ENCODE assay signal across 8 mouse cellular contexts in genomic region chr10:43667732-43668247, GRCm38 (mm10).
A peak's percentile ranks its signal among the peaks of the same experiment; 100 is the strongest.
DNase-seq lines count a peak whose midpoint lies in the region; ATAC-seq and TF ChIP-seq lines count a peak whose summit lies in the region.

No protein-coding gene starts in this region.

- WGBS in hindbrain, embryonic 15.5 days, result 84% methylated on average over 11 of the region's 11 CpGs
- 83% methylated on average over 11 of the region's 11 CpGs for WGBS in hindbrain, embryonic 11.5 days
- 58% methylated on average over 11 of the region's 11 CpGs for WGBS in intestine, embryonic 14.5 days

- no peak for DNase-seq in hindbrain, embryonic 11.5 days (ENCODE audit: low spot score)
- DNase-seq in MEL (ENCODE audit: low read depth, low spot score), result peak; percentile 90
- DNase-seq in intestine, embryonic 14.5 days (ENCODE audit: low spot score), result no peak
- peak; percentile 59 to 65 for DNase-seq in monocyte, adult 2 months (ENCODE audit: low read depth in 1 of 2, low spot score in 2 of 2)
- no peak for DNase-seq in ovary, postnatal 14 days (ENCODE audit: low spot score)
- DNase-seq in right cerebral cortex, postnatal 36 days (ENCODE audit: low spot score in 2 of 2), result no peak
- DNase-seq in layer of hippocampus, postnatal 10 days (ENCODE audit: low spot score in 2 of 2), result no peak

- no peaks in the 10 kb centered on the region for H3K4me1 ChIP-seq in hindbrain, embryonic 15.5 days (replicated peaks)
- no peaks in the 10 kb centered on the region for H3K4me1 ChIP-seq in hindbrain, embryonic 11.5 days (replicated peaks; ENCODE audit: control insufficient read depth, insufficient read depth, low read length)
- peaks cover 19 to 60% of the 10 kb centered on the region in 2 experiments for H3K4me1 ChIP-seq in MEL (ENCODE audit: control insufficient read depth in 1 of 2, insufficient read depth in 2 of 2, low read length in 2 of 2)
- H3K4me1 ChIP-seq in intestine, embryonic 14.5 days (replicated peaks; ENCODE audit: control insufficient read depth, insufficient read depth, low read length), result peaks cover 33% of the 10 kb centered on the region

- no peak overlapping the region for H3K9ac ChIP-seq in hindbrain, embryonic 15.5 days
- H3K9ac ChIP-seq in hindbrain, embryonic 11.5 days (ENCODE audit: low read depth, low read length), result no peak overlapping the region
- H3K9ac ChIP-seq in MEL (ENCODE audit: control insufficient read depth, low read depth, low read length, poor library complexity, severe bottlenecking), result peak overlapping the region; percentile 85
- H3K9ac ChIP-seq in intestine, embryonic 14.5 days (ENCODE audit: low read length), result no peak overlapping the region

- peak in 1 of 2 experiments; percentile 55; a peak in 2 of 4 replicates for TF ChIP-seq POLR2A in MEL (IDR thresholded peaks at IDR 0.05; ENCODE audit: control insufficient read depth in 1 of 2, insufficient read depth in 1 of 2, low read depth in 1 of 2, low read length in 2 of 2, poor library complexity in 1 of 2)

- H3K27ac ChIP-seq in hindbrain, embryonic 15.5 days (replicated peaks), result no peak overlapping the region
- H3K27ac ChIP-seq in hindbrain, embryonic 11.5 days (ENCODE audit: low read depth, low read length), result no peak overlapping the region
- peak overlapping the region; percentile 99 for H3K27ac ChIP-seq in MEL (ENCODE audit: control insufficient read depth, low read depth, low read length)
- H3K27ac ChIP-seq in intestine, embryonic 14.5 days (ENCODE audit: low read depth), result no peak overlapping the region

- peak; percentile 68 to 79; a peak in 3 of 4 replicates for TF ChIP-seq EP300 in MEL (IDR thresholded peaks at IDR 0.05; ENCODE audit: low read depth in 1 of 2, low read length in 2 of 2)

- TF ChIP-seq RAD21 in MEL (IDR thresholded peaks at IDR 0.05; ENCODE audit: low read depth, low read length), result no peak

- H3K79me2 ChIP-seq in MEL (ENCODE audit: control insufficient read depth, insufficient read depth, low read length, poor library complexity), result no peaks in the 10 kb centered on the region; the same call in 1 of the 2 replicates

- peak overlapping the region; percentile 19; the same call in 1 of the 2 replicates for H3K4me2 ChIP-seq in hindbrain, embryonic 15.5 days
- H3K4me2 ChIP-seq in hindbrain, embryonic 11.5 days (replicated peaks; ENCODE audit: low read depth, low read length), result no peak overlapping the region
- peak overlapping the region; percentile 37; the same call in 1 of the 2 replicates for H3K4me2 ChIP-seq in intestine, embryonic 14.5 days (ENCODE audit: low read length)

- ATAC-seq in hindbrain, embryonic 15.5 days (ENCODE audit: low FRiP score, low read depth), result no peak
- no peak for ATAC-seq in hindbrain, embryonic 11.5 days (ENCODE audit: low FRiP score)
- ATAC-seq in intestine, embryonic 14.5 days (replicated peaks; ENCODE audit: low FRiP score, low TSS enrichment, low read depth), result no peak

- H3K9me3 ChIP-seq in hindbrain, embryonic 15.5 days, result no peaks in the 10 kb centered on the region
- H3K9me3 ChIP-seq in hindbrain, embryonic 11.5 days (ENCODE audit: control insufficient read depth, low read length), result no peaks in the 10 kb centered on the region
- H3K9me3 ChIP-seq in MEL (replicated peaks; ENCODE audit: insufficient read depth, low read length), result no peaks in the 10 kb centered on the region
- no peaks in the 10 kb centered on the region for H3K9me3 ChIP-seq in intestine, embryonic 14.5 days (ENCODE audit: control insufficient read depth, low read length)

- TF ChIP-seq CTCF in MEL (IDR thresholded peaks at IDR 0.05 in 2 of 3, conservative IDR thresholded peaks at IDR 0.05 in 1 of 3; ENCODE audit: control insufficient read depth in 1 of 3, insufficient read depth in 1 of 3, low read depth in 2 of 3, low read length in 3 of 3, poor library complexity in 1 of 3, severe bottlenecking in 1 of 3), result no peak

- no peaks in the 10 kb centered on the region for H3K36me3 ChIP-seq in hindbrain, embryonic 15.5 days
- no peaks in the 10 kb centered on the region for H3K36me3 ChIP-seq in hindbrain, embryonic 11.5 days (ENCODE audit: control insufficient read depth, insufficient read depth, low read length)
- H3K36me3 ChIP-seq in MEL (ENCODE audit: control insufficient read depth in 1 of 2, insufficient read depth in 2 of 2, low read length in 2 of 2), result peaks cover 0 to 57% of the 10 kb centered on the region in 2 experiments; a peak in 2 of 4 replicates
- no peaks in the 10 kb centered on the region for H3K36me3 ChIP-seq in intestine, embryonic 14.5 days (ENCODE audit: control insufficient read depth, insufficient read depth, low read length)

- no peak overlapping the region for H3K4me3 ChIP-seq in hindbrain, embryonic 15.5 days
- no peak overlapping the region for H3K4me3 ChIP-seq in hindbrain, embryonic 11.5 days (ENCODE audit: low read depth, low read length)
- H3K4me3 ChIP-seq in MEL (ENCODE audit: control insufficient read depth in 1 of 2, insufficient read depth in 1 of 2, low read depth in 2 of 2, low read length in 2 of 2), result peak overlapping the region; percentile 72 to 89
- no peak overlapping the region for H3K4me3 ChIP-seq in intestine, embryonic 14.5 days (ENCODE audit: low read depth, low read length)

- no peaks in the 10 kb centered on the region for H3K27me3 ChIP-seq in hindbrain, embryonic 15.5 days
- H3K27me3 ChIP-seq in hindbrain, embryonic 11.5 days (ENCODE audit: control insufficient read depth, insufficient read depth, low read length), result no peaks in the 10 kb centered on the region
- no peaks in the 10 kb centered on the region for H3K27me3 ChIP-seq in MEL (ENCODE audit: control insufficient read depth in 1 of 2, insufficient read depth in 2 of 2, low read length in 2 of 2)
- no peaks in the 10 kb centered on the region for H3K27me3 ChIP-seq in intestine, embryonic 14.5 days (replicated peaks; ENCODE audit: control insufficient read depth, insufficient read depth, low read length)

TF ChIP-seq in MEL, 35 proteins besides CTCF, POLR2A, EP300 and RAD21 (continues in another document):
- TF ChIP-seq GATA1 (IDR thresholded peaks at IDR 0.05; ENCODE audit: low read depth, low read length), result peak; percentile 10; the same call in 1 of the 2 replicates
- TF ChIP-seq SMC3 (IDR thresholded peaks at IDR 0.05; ENCODE audit: low read depth, low read length), result 0 out of 2 replicates have a peak, but pooled peaks have one; percentile 6
- peak; percentile 62 for TF ChIP-seq MXI1 (IDR thresholded peaks at IDR 0.05; ENCODE audit: low read depth, low read length)
- TF ChIP-seq ZC3H11A (IDR thresholded peaks at IDR 0.05; ENCODE audit: low read depth, low read length), result no peak
- TF ChIP-seq USF1 (IDR thresholded peaks at IDR 0.05; ENCODE audit: low read depth, low read length), result no peak
- peak; percentile 47; the same call in 1 of the 2 replicates for TF ChIP-seq ELF1 (IDR thresholded peaks at IDR 0.05; ENCODE audit: low read depth, low read length)
- no peak for TF ChIP-seq E2F4 (IDR thresholded peaks at IDR 0.05; ENCODE audit: borderline replicate concordance, low read depth, low read length)
- peak; percentile 55; the same call in 1 of the 2 replicates for TF ChIP-seq SIN3A (IDR thresholded peaks at IDR 0.05; ENCODE audit: low read length)
- TF ChIP-seq KAT2A (conservative IDR thresholded peaks at IDR 0.05; ENCODE audit: low read depth, low read length), result no peak
- TF ChIP-seq ETS1 (IDR thresholded peaks at IDR 0.05; ENCODE audit: low read depth, low read length), result peak; percentile 53; the same call in 1 of the 2 replicates
- TF ChIP-seq BHLHE40 (IDR thresholded peaks at IDR 0.05; ENCODE audit: borderline replicate concordance, low read depth, low read length), result 0 out of 2 replicates have a peak, but pooled peaks have one; percentile 2
- no peak for TF ChIP-seq USF2 (IDR thresholded peaks at IDR 0.05; ENCODE audit: borderline replicate concordance in 1 of 2, insufficient read depth in 1 of 2, low read depth in 1 of 2, low read length in 2 of 2)
- 0 out of 2 replicates have a peak, but pooled peaks have one; percentile 45 for TF ChIP-seq HCFC1 (IDR thresholded peaks at IDR 0.05; ENCODE audit: low read depth, low read length)
- TF ChIP-seq UBTF (IDR thresholded peaks at IDR 0.05; ENCODE audit: borderline replicate concordance, insufficient read depth, low read depth, low read length), result no peak
- no peak; the same call in 1 of the 2 replicates for TF ChIP-seq POLR2AphosphoS2 (IDR thresholded peaks at IDR 0.05; ENCODE audit: low read length)
- TF ChIP-seq MAFK (IDR thresholded peaks at IDR 0.05; ENCODE audit: borderline replicate concordance, low read depth, low read length), result no peak
- no peak for TF ChIP-seq TCF12 (IDR thresholded peaks at IDR 0.05; ENCODE audit: low read depth, low read length)
- TF ChIP-seq CHD2 (IDR thresholded peaks at IDR 0.05; ENCODE audit: low read length), result no peak; the same call in 1 of the 2 replicates
- TF ChIP-seq ZKSCAN1 (IDR thresholded peaks at IDR 0.05; ENCODE audit: low read depth, low read length), result no peak
- TF ChIP-seq TAL1 (IDR thresholded peaks at IDR 0.05; ENCODE audit: low read length), result peak; percentile 42; the same call in 1 of the 2 replicates
- no peak for TF ChIP-seq ZNF384 (IDR thresholded peaks at IDR 0.05; ENCODE audit: low read depth, low read length)
- TF ChIP-seq ZMIZ1 (IDR thresholded peaks at IDR 0.05; ENCODE audit: low read depth, low read length), result no peak
- 0 out of 2 replicates have a peak, but pooled peaks have one; percentile 57 for TF ChIP-seq MEF2A (IDR thresholded peaks at IDR 0.05; ENCODE audit: extremely low read depth, insufficient replicate concordance, low read depth, low read length, poor library complexity, severe bottlenecking)
- 0 out of 2 replicates have a peak, but pooled peaks have one; percentile 13 for TF ChIP-seq MAX (IDR thresholded peaks at IDR 0.05; ENCODE audit: low read length)
- no peak for TF ChIP-seq MYB (IDR thresholded peaks at IDR 0.05; ENCODE audit: low read depth, low read length)
- TF ChIP-seq JUND (IDR thresholded peaks at IDR 0.05; ENCODE audit: low read depth, low read length), result 0 out of 2 replicates have a peak, but pooled peaks have one; percentile 15
- peak; percentile 49 for TF ChIP-seq NELFE (IDR thresholded peaks at IDR 0.05; ENCODE audit: low read depth, low read length)
- TF ChIP-seq NRF1 (IDR thresholded peaks at IDR 0.05; ENCODE audit: insufficient read depth, low read depth, low read length, poor library complexity, severe bottlenecking), result no peak
- TF ChIP-seq GABPA (IDR thresholded peaks at IDR 0.05; ENCODE audit: low read depth, low read length), result 0 out of 2 replicates have a peak, but pooled peaks have one; percentile 14
- peak; percentile 44; the same call in 1 of the 2 replicates for TF ChIP-seq TBP (IDR thresholded peaks at IDR 0.05; ENCODE audit: low read depth, low read length)
- TF ChIP-seq CHD1 (IDR thresholded peaks at IDR 0.05; ENCODE audit: low read depth, low read length), result no peak
- peak; percentile 80 for TF ChIP-seq MAZ (IDR thresholded peaks at IDR 0.05; ENCODE audit: low read depth, low read length)

Comparison
In these comparisons a context has a peak if more than half of its experiments do, and no peak if none do; other contexts are left out.
1. H3K4me3 ChIP-seq: peak in MEL (2 of 2); none in hindbrain, embryonic 15.5 days (single experiment), hindbrain, embryonic 11.5 days (single experiment) and intestine, embryonic 14.5 days (single experiment).
2. DNase-seq: peak in MEL (single experiment) and monocyte, adult 2 months (2 of 2); none in hindbrain, embryonic 11.5 days (single experiment), intestine, embryonic 14.5 days (single experiment), ovary, postnatal 14 days (single experiment), right cerebral cortex, postnatal 36 days (0 of 2) and layer of hippocampus, postnatal 10 days (0 of 2).